Mouse (Mus musculus) spleen, adult 2 months (tissue): ENCODE results near the gene Igf2bp3.

Experiments used
- CTCF ChIP-seq: fragments of 200-500 bp; IDR thresholded peaks from 2 replicates; pipeline ENCODE4 v1.5.1; 2011; ENCODE audit warnings: mild to moderate bottlenecking, inconsistent platforms; ENCODE audit not compliant: insufficient read depth, insufficient read length, insufficient replicate concordance; ENCODE audit errors: extremely low read depth
- POLR2A ChIP-seq: fragments of 200-500 bp; IDR thresholded peaks from 2 replicates; pipeline ENCODE4 v1.6.1; 2011; ENCODE audit warnings: low read depth, low read length, inconsistent platforms

- TF ChIP-seq CTCF (no peak), POLR2A (no peak)
Measured at GRCm38 (mm10) chr6:49241562-49241961, 26.8 kb upstream of the Igf2bp3 start.
